Mouse (Mus musculus): Measurements from ENCODE around the gene Timm17b. TPM values are rescaled to one million over a fixed set of nuclear protein-coding genes. Genes with fewer than 3 reads are reported as not detected.
A peak's percentile ranks its signal among the peaks of the same experiment; 100 is the strongest.

The Timm17b gene
- polyA plus RNA-seq, 1 experiment from 2014 or later, result 193 TPM

DNA sequence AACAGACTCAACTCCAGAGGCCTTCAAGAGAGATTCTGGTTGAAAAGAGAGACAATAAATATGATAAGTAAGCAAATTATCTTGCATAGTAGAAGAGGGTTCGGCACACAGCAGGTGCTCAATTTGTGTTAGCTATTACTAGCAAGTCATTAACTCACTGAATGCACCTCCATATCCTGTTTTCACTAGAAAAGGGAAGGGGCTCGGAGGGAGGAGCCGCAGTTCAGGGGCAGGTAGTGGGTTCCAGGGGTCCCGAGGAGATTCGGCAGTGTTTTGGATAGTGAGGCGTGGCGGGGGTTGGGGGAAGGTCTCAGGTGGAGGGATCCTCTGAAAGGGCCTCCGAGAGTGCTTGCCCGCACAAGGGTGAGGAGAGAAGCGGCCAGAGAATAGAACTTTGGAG, 28.0 kb downstream of the Timm17b start:
- Histone ChIP-seq H3K27me3 (ENCODE audit: low read depth, poor library complexity, severe bottlenecking) (peaks cover 75% of the 10 kb centered on the region), H3K27ac (replicated peaks) (no peak overlapping the region), H3K9me3 (replicated peaks) (peaks cover 32% of the 10 kb centered on the region), H3K36me3 (peaks cover 33% of the 10 kb centered on the region), H3K4me1 (peaks cover 27% of the 10 kb centered on the region), H3K4me3 (peak overlapping the region; percentile 20; the same call in 1 of the 2 replicates)
- DNase-seq (ENCODE audit: low spot score), result no peak
- 8% methylated on average over 10 of the region's 10 CpGs for WGBS

DNA sequence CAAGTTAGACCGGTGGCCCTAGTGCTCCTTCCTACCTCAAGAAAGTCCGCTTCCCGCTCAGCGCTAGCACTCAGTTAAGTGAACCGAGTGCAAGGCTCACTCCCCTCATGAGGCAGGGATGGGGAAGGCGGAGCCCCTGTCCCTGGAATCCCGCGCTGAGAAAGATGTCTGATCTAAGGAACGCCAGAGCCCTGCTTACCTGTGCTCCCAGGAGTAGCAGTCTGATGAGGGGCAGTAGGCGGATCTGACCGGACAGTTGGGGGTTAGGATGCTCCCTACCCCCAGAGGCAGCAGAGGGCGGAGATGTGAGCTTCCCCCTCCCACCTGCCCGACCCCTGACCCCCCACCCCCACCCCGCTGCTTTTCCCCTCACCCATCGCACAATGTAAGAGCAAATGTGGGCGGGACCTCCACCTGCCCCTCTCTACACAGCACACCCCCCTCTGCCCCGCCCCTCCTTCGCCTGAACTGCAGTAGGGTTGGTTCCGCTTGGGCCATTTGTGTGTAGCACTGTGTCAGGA, 29.2 kb downstream of the Timm17b start, which contains the start of gene Eras:
Eras (minus strand) TSS at position 338 of the 521 bp plus-strand sequence.
- H3K9me3 ChIP-seq (replicated peaks), result peaks cover 23% of the 10 kb centered on the region
- 14% methylated on average over 19 of the region's 19 CpGs for WGBS
- peaks cover 45% of the 10 kb centered on the region for H3K36me3 ChIP-seq
- no peak within 1 kb of the TSS for H3K27ac ChIP-seq (replicated peaks)
- H3K4me1 ChIP-seq, result peaks cover 14% of the 10 kb centered on the region
- H3K4me3 ChIP-seq, result peak within 1 kb of the TSS; percentile 20; the same call in 1 of the 2 replicates
- DNase-seq (ENCODE audit: low spot score), result no peak
- H3K27me3 ChIP-seq (ENCODE audit: low read depth, poor library complexity, severe bottlenecking), result peaks cover 63% of the 10 kb centered on the region

DNA sequence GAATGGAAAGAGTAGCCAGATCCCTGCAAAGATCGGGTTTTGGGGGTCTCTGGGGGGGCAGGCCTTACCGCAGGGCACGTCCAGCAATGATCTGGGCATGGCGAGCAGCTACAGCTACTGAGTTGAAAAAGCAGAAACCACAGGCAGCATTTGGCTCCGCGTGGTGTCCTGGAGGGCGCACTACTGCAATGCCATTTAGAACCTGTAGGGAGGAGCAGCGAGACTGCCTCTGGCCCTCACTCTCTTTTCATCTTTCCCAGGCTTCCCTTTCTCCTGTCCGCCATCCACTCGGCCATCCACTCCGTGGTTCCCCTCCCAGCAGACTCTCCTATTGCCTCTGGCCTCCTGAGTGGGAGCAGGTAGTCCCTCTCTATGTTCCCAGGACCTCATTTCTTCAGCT, 37.7 kb downstream of the Timm17b start:
- DNase-seq (ENCODE audit: low spot score), result no peak
- no peak overlapping the region for H3K27ac ChIP-seq (replicated peaks)
- H3K36me3 ChIP-seq, result peaks cover 89% of the 10 kb centered on the region

DNA sequence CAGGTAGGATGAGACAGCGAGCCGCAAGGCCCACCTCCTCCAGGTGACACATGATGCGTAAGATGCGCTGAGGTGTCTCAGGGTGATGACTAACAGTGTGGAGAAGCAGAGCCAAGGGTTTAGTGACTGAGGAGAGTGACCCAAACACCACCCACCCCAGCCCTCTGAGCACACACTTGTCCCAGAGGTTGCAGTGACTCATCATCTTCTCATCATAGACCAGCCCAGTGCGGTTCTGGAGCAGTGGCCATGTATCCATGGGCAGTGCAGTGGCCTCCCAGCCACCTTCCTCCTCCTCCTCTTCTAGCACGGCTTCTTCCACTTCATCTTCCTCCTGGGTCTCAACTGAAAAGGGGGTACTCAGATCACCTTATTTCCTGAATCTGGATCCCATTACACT, 38.5 kb downstream of the Timm17b start:
- Histone ChIP-seq H3K9me3 (replicated peaks) (no peaks in the 10 kb centered on the region; the same call in 1 of the 2 replicates), H3K4me3 (no peak overlapping the region), H3K4me1 (no peaks in the 10 kb centered on the region), H3K27ac (replicated peaks) (no peak overlapping the region), H3K36me3 (peaks cover 86% of the 10 kb centered on the region), H3K27me3 (ENCODE audit: low read depth, poor library complexity, severe bottlenecking) (no peaks in the 10 kb centered on the region)
- DNase-seq (ENCODE audit: low spot score), result no peak
- WGBS, result 99% methylated on average over 6 of the region's 6 CpGs

More for the DNA sequence above, 37.7 kb downstream of the Timm17b start:
- Histone ChIP-seq H3K9me3 (replicated peaks) (peaks cover 2% of the 10 kb centered on the region; the same call in 1 of the 2 replicates), H3K4me1 (no peaks in the 10 kb centered on the region), H3K4me3 (no peak overlapping the region), H3K27me3 (ENCODE audit: low read depth, poor library complexity, severe bottlenecking) (no peaks in the 10 kb centered on the region)
- 60% methylated on average over 11 of the region's 11 CpGs for WGBS

- Histone ChIP-seq H3K36me3 (peaks cover 36% of the 10 kb centered on the region), H3K9me3 (replicated peaks) (peaks cover 8% of the 10 kb centered on the region; the same call in 1 of the 2 replicates), H3K27ac (replicated peaks) (no peak overlapping the region), H3K4me1 (peaks cover 12% of the 10 kb centered on the region), H3K4me3 (no peak overlapping the region), H3K27me3 (ENCODE audit: low read depth, poor library complexity, severe bottlenecking) (no peaks in the 10 kb centered on the region)
- WGBS, result 76% methylated on average over 8 of the region's 8 CpGs
- DNase-seq (ENCODE audit: low spot score), result no peak
Observed at GRCm38 (mm10) chrX:7945618-7946017, 46.5 kb downstream of the Timm17b start.

- Histone ChIP-seq H3K27me3 (ENCODE audit: low read depth, poor library complexity, severe bottlenecking) (no peaks in the 10 kb centered on the region), H3K27ac (replicated peaks) (peak within 1 kb of the TSS; percentile 85), H3K4me1 (peaks cover 12% of the 10 kb centered on the region), H3K36me3 (peaks cover 22% of the 10 kb centered on the region), H3K4me3 (peak within 1 kb of the TSS; percentile 60), H3K9me3 (replicated peaks) (peaks cover 12% of the 10 kb centered on the region; the same call in 1 of the 2 replicates)
- WGBS, result 25% methylated on average over 36 of the region's 37 CpGs
- DNase-seq (ENCODE audit: low spot score), result peak; percentile 31
Observed at GRCm38 (mm10) chrX:7947108-7947899, 48.1 kb downstream of the Timm17b start, which contains the start of gene Hdac6. Hdac6 (minus strand) TSS chrX:7947889.

DNA sequence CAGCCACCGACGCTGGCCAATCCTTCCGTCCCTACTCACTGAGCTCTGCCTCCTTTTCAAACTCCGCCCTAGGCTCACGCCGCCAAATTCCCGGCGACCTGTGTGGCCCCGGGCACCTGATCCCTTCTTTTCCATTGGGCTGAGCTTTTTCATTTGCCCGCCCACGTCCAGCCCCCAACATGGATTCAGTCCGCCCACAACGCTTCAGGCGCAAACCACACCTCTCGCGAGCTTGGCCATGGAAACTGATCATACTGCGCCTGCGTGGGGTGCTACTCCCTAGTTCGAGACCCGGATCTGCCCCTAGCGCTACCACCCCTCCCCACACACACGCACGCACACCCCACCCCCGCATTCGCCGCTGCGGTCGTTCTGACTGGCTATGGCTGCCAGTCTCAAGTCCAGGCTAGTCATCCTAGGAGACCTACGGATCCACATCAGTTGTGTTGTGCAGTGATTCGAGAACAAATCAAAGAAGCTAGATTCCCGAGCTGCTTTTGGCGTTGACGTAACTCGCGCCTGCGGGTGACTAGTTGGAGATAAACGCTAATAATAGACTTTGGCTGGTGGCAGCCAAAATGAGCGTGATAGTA, 48.8 kb downstream of the Timm17b start:
- 17% methylated on average over 38 of the region's 38 CpGs for WGBS
- DNase-seq (ENCODE audit: low spot score), result peak; percentile 93
- H3K27ac ChIP-seq (replicated peaks), result peak overlapping the region; percentile 85

DNA sequence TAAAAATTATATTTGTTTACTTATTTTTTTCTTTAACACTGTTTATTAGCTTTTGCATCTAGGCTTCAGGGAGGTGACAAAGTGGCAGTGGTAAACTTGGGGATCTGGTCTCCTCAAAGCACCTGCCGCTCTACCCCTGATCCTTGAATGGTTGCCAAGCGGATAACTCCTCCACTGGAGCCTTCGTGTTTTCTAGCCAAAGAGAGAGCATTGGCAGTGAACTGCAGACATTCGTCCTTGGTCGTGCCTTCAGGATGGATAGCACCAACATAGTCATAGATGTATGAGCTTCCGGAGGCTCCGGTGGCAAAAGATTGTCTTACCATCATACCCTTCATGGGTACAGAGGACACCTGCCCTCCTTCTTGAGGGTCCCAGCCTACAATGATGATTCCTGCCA, 50.9 kb downstream of the Timm17b start:
- no peak for DNase-seq (ENCODE audit: low spot score)
- Histone ChIP-seq H3K4me1 (peaks cover 12% of the 10 kb centered on the region), H3K36me3 (peaks cover 1% of the 10 kb centered on the region; the same call in 1 of the 2 replicates), H3K27ac (replicated peaks) (no peak overlapping the region), H3K4me3 (no peak overlapping the region), H3K9me3 (replicated peaks) (peaks cover 9% of the 10 kb centered on the region; the same call in 1 of the 2 replicates), H3K27me3 (ENCODE audit: low read depth, poor library complexity, severe bottlenecking) (no peaks in the 10 kb centered on the region)
- 95% methylated on average over 7 of the region's 7 CpGs for WGBS

More for the DNA sequence above, 48.8 kb downstream of the Timm17b start:
- H3K9me3 ChIP-seq (replicated peaks), result peaks cover 12% of the 10 kb centered on the region; the same call in 1 of the 2 replicates
- H3K4me3 ChIP-seq, result peak overlapping the region; percentile 60
- no peaks in the 10 kb centered on the region for H3K27me3 ChIP-seq (ENCODE audit: low read depth, poor library complexity, severe bottlenecking)
- H3K4me1 ChIP-seq, result peaks cover 12% of the 10 kb centered on the region
- H3K36me3 ChIP-seq, result peaks cover 21% of the 10 kb centered on the region

Other genes with a start within 250 kb of the Timm17b start
- 2.8 and 3.4 TPM in 2 replicates for gene Prickle3, start 242.1 kb upstream of the Timm17b start, polyA plus RNA-seq (2016; fragmentation: Nextera tagmentation; extraction: Ambion mirVana)
- 41.4 and 42.9 TPM in 2 replicates for gene Plp2, start 228.0 kb upstream of the Timm17b start, polyA plus RNA-seq (2016; fragmentation: Nextera tagmentation; extraction: Ambion mirVana)
- 0.10 TPM in 1 of 2 replicates, not detected in the other for gene Magix, start 218.1 kb upstream of the Timm17b start, polyA plus RNA-seq (2016; fragmentation: Nextera tagmentation; extraction: Ambion mirVana)
- 40.2 and 44.5 TPM in 2 replicates for gene Gpkow, start 202.2 kb upstream of the Timm17b start, polyA plus RNA-seq (2016; fragmentation: Nextera tagmentation; extraction: Ambion mirVana)
- gene Wdr45, start 185.0 kb upstream of the Timm17b start, polyA plus RNA-seq (2016; fragmentation: Nextera tagmentation; extraction: Ambion mirVana), result 16.7 and 23.2 TPM in 2 replicates
- gene Gm45208, start 177.1 kb upstream of the Timm17b start, polyA plus RNA-seq (2016; fragmentation: Nextera tagmentation; extraction: Ambion mirVana), result 0.36 and 0.50 TPM in 2 replicates
- gene Praf2, start 170.9 kb upstream of the Timm17b start, polyA plus RNA-seq (2016; fragmentation: Nextera tagmentation; extraction: Ambion mirVana), result 85.9 and 90.5 TPM in 2 replicates
- 17.0 and 17.6 TPM in 2 replicates for gene Ccdc120, start 148.5 kb upstream of the Timm17b start, polyA plus RNA-seq (2016; fragmentation: Nextera tagmentation; extraction: Ambion mirVana)
- 27.9 and 35.8 TPM in 2 replicates for gene Tfe3, start 136.8 kb upstream of the Timm17b start, polyA plus RNA-seq (2016; fragmentation: Nextera tagmentation; extraction: Ambion mirVana)
- gene Gripap1, start 109.6 kb upstream of the Timm17b start, polyA plus RNA-seq (2016; fragmentation: Nextera tagmentation; extraction: Ambion mirVana), result 47.3 and 58.8 TPM in 2 replicates
- gene Kcnd1, start 77.1 kb upstream of the Timm17b start, polyA plus RNA-seq (2016; fragmentation: Nextera tagmentation; extraction: Ambion mirVana), result 0.59 and 1.1 TPM in 2 replicates
- 40.7 and 45.1 TPM in 2 replicates for gene Otud5, start 58.0 kb upstream of the Timm17b start, polyA plus RNA-seq (2016; fragmentation: Nextera tagmentation; extraction: Ambion mirVana)
- gene Pim2, start 21.1 kb upstream of the Timm17b start, polyA plus RNA-seq (2016; fragmentation: Nextera tagmentation; extraction: Ambion mirVana), result 14.0 and 16.5 TPM in 2 replicates
- 28.3 and 31.4 TPM in 2 replicates for gene Slc35a2, start 15.3 kb upstream of the Timm17b start, polyA plus RNA-seq (2016; fragmentation: Nextera tagmentation; extraction: Ambion mirVana)
- 132 and 146 TPM in 2 replicates for gene Pqbp1, start 88 bp upstream of the Timm17b start, polyA plus RNA-seq (2016; fragmentation: Nextera tagmentation; extraction: Ambion mirVana)
- not detected in 2 replicates for gene Gm10491, start 8.5 kb downstream of the Timm17b start, polyA plus RNA-seq (2016; fragmentation: Nextera tagmentation; extraction: Ambion mirVana)
- gene Gm10490, start 10.2 kb downstream of the Timm17b start, polyA plus RNA-seq (2016; fragmentation: Nextera tagmentation; extraction: Ambion mirVana), result not detected in 2 replicates
- gene Pcsk1n, start 20.5 kb downstream of the Timm17b start, polyA plus RNA-seq (2016; fragmentation: Nextera tagmentation; extraction: Ambion mirVana), result 13.3 and 26.7 TPM in 2 replicates
- gene Eras, start 29.2 kb downstream of the Timm17b start, polyA plus RNA-seq (2016; fragmentation: Nextera tagmentation; extraction: Ambion mirVana), result 0.19 TPM in 1 of 2 replicates, not detected in the other
- 71.7 and 85.0 TPM in 2 replicates for gene Hdac6, start 48.5 kb downstream of the Timm17b start, polyA plus RNA-seq (2016; fragmentation: Nextera tagmentation; extraction: Ambion mirVana)
- 5.4 and 7.8 TPM in 2 replicates for gene Gata1, start 78.7 kb downstream of the Timm17b start, polyA plus RNA-seq (2016; fragmentation: Nextera tagmentation; extraction: Ambion mirVana)
- 0.54 and 0.56 TPM in 2 replicates for gene Glod5, start 119.1 kb downstream of the Timm17b start, polyA plus RNA-seq (2016; fragmentation: Nextera tagmentation; extraction: Ambion mirVana)
- gene Suv39h1, start 175.4 kb downstream of the Timm17b start, polyA plus RNA-seq (2016; fragmentation: Nextera tagmentation; extraction: Ambion mirVana), result 95.8 and 99.4 TPM in 2 replicates
- gene Was, start 191.1 kb downstream of the Timm17b start, polyA plus RNA-seq (2016; fragmentation: Nextera tagmentation; extraction: Ambion mirVana), result 0.17 and 0.31 TPM in 2 replicates
- 22.8 and 32.2 TPM in 2 replicates for gene Wdr13, start 233.5 kb downstream of the Timm17b start, polyA plus RNA-seq (2016; fragmentation: Nextera tagmentation; extraction: Ambion mirVana)
- gene Rbm3, start 246.5 kb downstream of the Timm17b start, polyA plus RNA-seq (2016; fragmentation: Nextera tagmentation; extraction: Ambion mirVana), result 397 and 409 TPM in 2 replicates